Mouse (Mus musculus): Measurements from ENCODE around the gene Efcab3. TPM values are rescaled to one million over a fixed set of nuclear protein-coding genes. Genes with fewer than 3 reads are reported as not detected.

Gene Efcab3
- polyA plus RNA-seq, 1 experiment from 2014 or later: 1.6 TPM

- Histone ChIP-seq H3K9me3 (ENCODE audit: control insufficient read depth, low read length) (peaks cover 21% of the 10 kb centered on the region), H3K27me3 (replicated peaks; ENCODE audit: control insufficient read depth, insufficient read depth, low read length) (no peaks in the 10 kb centered on the region), H3K4me3 (ENCODE audit: low read depth, low read length) (no peak overlapping the region), H3K27ac (ENCODE audit: low read depth) (no peak overlapping the region), H3K4me2 (ENCODE audit: low read length) (no peak overlapping the region), H3K9ac (ENCODE audit: low read length) (no peak overlapping the region), H3K36me3 (ENCODE audit: control insufficient read depth, insufficient read depth, low read length) (no peaks in the 10 kb centered on the region), H3K4me1 (replicated peaks; ENCODE audit: control insufficient read depth, insufficient read depth, low read length) (no peaks in the 10 kb centered on the region)
- 85% methylated on average over 2 of the region's 2 CpGs for whole genome bisulfite sequencing
- DNase-seq (ENCODE audit: low spot score) (no peak), ATAC-seq (replicated peaks; ENCODE audit: low FRiP score, low TSS enrichment, low read depth) (no peak)
These were observed 98.0 kb downstream of the Efcab3 start for GRCm38 (mm10) chr11:105161411-105161810.

- ATAC-seq (replicated peaks; ENCODE audit: low FRiP score, low TSS enrichment, low read depth) (no peak), DNase-seq (ENCODE audit: low spot score) (no peak)
- H3K36me3 ChIP-seq (ENCODE audit: control insufficient read depth, insufficient read depth, low read length): no peaks in the 10 kb centered on the region
- H3K9me3 ChIP-seq (ENCODE audit: control insufficient read depth, low read length): peaks cover 21% of the 10 kb centered on the region
- no peaks in the 10 kb centered on the region for H3K27me3 ChIP-seq (replicated peaks; ENCODE audit: control insufficient read depth, insufficient read depth, low read length)
- WGBS: 76% methylated on average over 69 of the region's 69 CpGs
- H3K9ac ChIP-seq (ENCODE audit: low read length): no peak overlapping the region
- H3K4me1 ChIP-seq (replicated peaks; ENCODE audit: control insufficient read depth, insufficient read depth, low read length): no peaks in the 10 kb centered on the region
- H3K4me2 ChIP-seq (ENCODE audit: low read length): no peak overlapping the region
- no peak overlapping the region for H3K27ac ChIP-seq (ENCODE audit: low read depth)
- H3K4me3 ChIP-seq (ENCODE audit: low read depth, low read length): no peak overlapping the region
These were observed 101.4 kb downstream of the Efcab3 start for GRCm38 (mm10) chr11:105164516-105165510.

DNA sequence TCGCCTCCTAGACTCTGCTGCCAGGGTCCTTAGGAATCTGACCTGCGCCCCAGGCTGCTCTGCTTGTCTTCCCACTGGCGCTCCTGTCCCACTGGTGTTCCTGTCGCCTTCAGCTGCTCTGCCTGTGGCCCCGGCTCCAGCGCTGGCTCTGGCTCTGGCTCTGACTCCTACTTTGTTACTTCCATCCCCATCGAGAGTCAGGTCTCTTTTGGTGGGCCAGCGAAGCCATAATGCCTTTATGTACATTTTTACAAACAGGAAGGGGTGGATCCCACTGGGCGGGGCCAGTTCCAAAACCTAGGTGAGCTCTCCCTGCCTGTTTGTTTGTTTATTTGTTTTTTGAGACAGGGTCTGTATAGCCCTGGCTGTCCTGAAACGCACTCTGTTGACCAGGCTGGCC lies 103.4 kb downstream of the Efcab3 start:
- no peak for ATAC-seq (replicated peaks; ENCODE audit: low FRiP score, low TSS enrichment, low read depth)

More for the DNA sequence above, 103.4 kb downstream of the Efcab3 start:
- WGBS: 90% methylated on average over 10 of the region's 10 CpGs
- Histone ChIP-seq H3K27ac (ENCODE audit: low read depth) (no peak overlapping the region), H3K27me3 (replicated peaks; ENCODE audit: control insufficient read depth, insufficient read depth, low read length) (no peaks in the 10 kb centered on the region), H3K9ac (ENCODE audit: low read length) (no peak overlapping the region), H3K4me2 (ENCODE audit: low read length) (no peak overlapping the region), H3K4me1 (replicated peaks; ENCODE audit: control insufficient read depth, insufficient read depth, low read length) (no peaks in the 10 kb centered on the region), H3K9me3 (ENCODE audit: control insufficient read depth, low read length) (peaks cover 21% of the 10 kb centered on the region), H3K36me3 (ENCODE audit: control insufficient read depth, insufficient read depth, low read length) (no peaks in the 10 kb centered on the region), H3K4me3 (ENCODE audit: low read depth, low read length) (no peak overlapping the region)
- DNase-seq (ENCODE audit: low spot score): no peak

Other genes with a start within 250 kb of the Efcab3 start
- 40.7 and 48.6 TPM in 2 replicates for gene Mettl2, start 62.8 kb downstream of the Efcab3 start, polyA plus RNA-seq (2014; fragmentation: Nextera tagmentation; extraction: Ambion mirVana)
- gene Gm10842, start 83.3 kb downstream of the Efcab3 start, polyA plus RNA-seq (2014; fragmentation: Nextera tagmentation; extraction: Ambion mirVana): not detected in 2 replicates
- 23.0 and 25.3 TPM in 2 replicates for gene Tlk2, start 115.2 kb downstream of the Efcab3 start, polyA plus RNA-seq (2014; fragmentation: Nextera tagmentation; extraction: Ambion mirVana)
- gene Mrc2, start 229.1 kb downstream of the Efcab3 start, polyA plus RNA-seq (2014; fragmentation: Nextera tagmentation; extraction: Ambion mirVana): 8.7 and 8.8 TPM in 2 replicates

All from intestine, embryonic 14.5 days (tissue).